Mouse (Mus musculus): ENCODE data around the gene Gm10300. TPM values are rescaled to one million over a fixed set of nuclear protein-coding genes. Genes with fewer than 3 reads are reported as not detected.
A peak's percentile ranks its signal among the peaks of the same experiment; 100 is the strongest.

The Gm10300 gene
- total RNA-seq, 4 experiments from 2014 or later = 0.17 to 0.65 (median 0.40) TPM

- DNase-seq = peak; percentile 36
Measured at GRCm38 (mm10) chr4:132079555-132080275, 5.2 kb downstream of the Gm10300 start.

GRCm38 (mm10) chr4:132080492-132080983 is 6.0 kb downstream of the Gm10300 start:
- DNase-seq = no peak

GRCm38 (mm10) chr4:132085114-132085513 is 10.6 kb downstream of the Gm10300 start:
- no peak for DNase-seq

GRCm38 (mm10) chr4:132088921-132089320 is 14.4 kb downstream of the Gm10300 start:
- DNase-seq = no peak

- no peak for DNase-seq
Measured at GRCm38 (mm10) chr4:132093136-132093535, 18.6 kb downstream of the Gm10300 start.

GRCm38 (mm10) chr4:132093928-132094327 is 19.4 kb downstream of the Gm10300 start:
- DNase-seq = no peak

GRCm38 (mm10) chr4:132095043-132095442 is 20.5 kb downstream of the Gm10300 start:
- no peak for DNase-seq

GRCm38 (mm10) chr4:132099548-132099947 is 25.1 kb downstream of the Gm10300 start:
- no peak for DNase-seq

- DNase-seq = no peak
Measured at GRCm38 (mm10) chr4:132101152-132101551, 26.7 kb downstream of the Gm10300 start.

- no peak for DNase-seq
Measured at GRCm38 (mm10) chr4:132108221-132108620, 33.7 kb downstream of the Gm10300 start.

- no peak for DNase-seq
Measured at GRCm38 (mm10) chr4:132111227-132111626, 36.7 kb downstream of the Gm10300 start.

- DNase-seq = no peak
Measured at GRCm38 (mm10) chr4:132113411-132114095, 39.1 kb downstream of the Gm10300 start.

GRCm38 (mm10) chr4:132116315-132116714 is 41.8 kb downstream of the Gm10300 start:
- DNase-seq = no peak

- no peak for DNase-seq
Measured at GRCm38 (mm10) chr4:132119566-132119965, 45.1 kb downstream of the Gm10300 start.

GRCm38 (mm10) chr4:132121674-132122073 is 47.2 kb downstream of the Gm10300 start:
- DNase-seq = no peak

- peak; percentile 11 for DNase-seq
Measured at GRCm38 (mm10) chr4:132123166-132123565, 48.7 kb downstream of the Gm10300 start.

Other genes starting within 250 kb of the Gm10300 start
- 10 to 100 TPM; 40.9 to 82.9 (median 63.9) TPM for gene Ptpru, start 236.4 kb upstream of the Gm10300 start, total RNA-seq (2022)
- gene Mecr, start 231.2 kb upstream of the Gm10300 start, total RNA-seq (2022) = 10 to 100 TPM; 62.4 to 80.1 (median 74.6) TPM
- gene Srsf4, start 201.1 kb upstream of the Gm10300 start, total RNA-seq (2022) = 10 to 100 TPM; 55.5 to 77.3 (median 63.0) TPM
- 10 to 100 TPM in 3 of 4 experiments, 1 to 10 TPM in 1; 9.0 to 11.7 (median 10.9) TPM for gene Tmem200b, start 152.9 kb upstream of the Gm10300 start, total RNA-seq (2022)
- gene Epb41, start 624 bp downstream of the Gm10300 start, total RNA-seq (2022) = 10 to 100 TPM; 44.7 to 57.0 (median 55.7) TPM
- gene Oprd1, start 69.8 kb downstream of the Gm10300 start, total RNA-seq (2022) = 1 to 10 TPM in 2 of 4 experiments, under 1 TPM in 2; 0.70 to 1.4 (median 0.93) TPM
- gene Ythdf2, start 137.6 kb downstream of the Gm10300 start, total RNA-seq (2022) = 10 to 100 TPM; 48.1 to 62.4 (median 55.0) TPM
- gene Gmeb1, start 186.9 kb downstream of the Gm10300 start, total RNA-seq (2022) = 10 to 100 TPM; 16.3 to 24.8 (median 19.3) TPM
- gene Taf12, start 199.7 kb downstream of the Gm10300 start, total RNA-seq (2022) = 10 to 100 TPM; 25.6 to 33.0 (median 29.5) TPM
- 1 to 10 TPM; 2.6 to 5.1 (median 3.9) TPM for gene Rab42, start 228.7 kb downstream of the Gm10300 start, total RNA-seq (2022)

Data from adrenal gland, adult 8-10 months (tissue).